Mouse (Mus musculus) T-cell, adult 2 months (primary cell): ENCODE results near the gene Fyb2.

Experiments used
- DNase-seq: peaks from one replicate; pipeline ENCODE4 v3.0.0; 2022; ENCODE audit warnings: low spot score

Gene Fyb2

GRCm38 (mm10) chr4:104913291-104914129, at the start of gene Fyb2:
Gene Fyb2, plus strand, starts transcription at chr4:104913456.
- no peak for DNase-seq

- no peak for DNase-seq
Observed at GRCm38 (mm10) chr4:104864397-104864796, 48.9 kb upstream of the Fyb2 start.

GRCm38 (mm10) chr4:104869581-104869980, 43.7 kb upstream of the Fyb2 start:
- no peak for DNase-seq

GRCm38 (mm10) chr4:104870196-104870595, 43.1 kb upstream of the Fyb2 start:
- DNase-seq = no peak

GRCm38 (mm10) chr4:104875832-104876231, 37.4 kb upstream of the Fyb2 start:
- DNase-seq = no peak

- no peak for DNase-seq
Observed at GRCm38 (mm10) chr4:104876323-104876722, 36.9 kb upstream of the Fyb2 start, which contains the start of gene C8a. Gene C8a, minus strand, starts transcription at chr4:104876398.

- no peak for DNase-seq
Observed at GRCm38 (mm10) chr4:104887486-104887885, 25.8 kb upstream of the Fyb2 start.

- no peak for DNase-seq
Observed at GRCm38 (mm10) chr4:104888499-104889262, 24.6 kb upstream of the Fyb2 start.

- DNase-seq = no peak
Observed at GRCm38 (mm10) chr4:104891708-104892107, 21.5 kb upstream of the Fyb2 start.

GRCm38 (mm10) chr4:104893588-104893987, 19.7 kb upstream of the Fyb2 start:
- DNase-seq = no peak

- no peak for DNase-seq
Observed at GRCm38 (mm10) chr4:104894004-104894734, 19.1 kb upstream of the Fyb2 start.

- no peak for DNase-seq
Observed at GRCm38 (mm10) chr4:104902836-104903235, 10.4 kb upstream of the Fyb2 start.

GRCm38 (mm10) chr4:104905049-104905448, 8.2 kb upstream of the Fyb2 start:
- no peak for DNase-seq

- DNase-seq = no peak
Observed at GRCm38 (mm10) chr4:104911685-104912084, 1.6 kb upstream of the Fyb2 start.

- no peak for DNase-seq
Observed at GRCm38 (mm10) chr4:104914711-104915247, 1.5 kb downstream of the Fyb2 start.

- no peak for DNase-seq
Observed at GRCm38 (mm10) chr4:104918017-104918416, 4.8 kb downstream of the Fyb2 start.

- no peak for DNase-seq
Observed at GRCm38 (mm10) chr4:104925383-104925782, 12.1 kb downstream of the Fyb2 start.

GRCm38 (mm10) chr4:104929165-104929564, 15.9 kb downstream of the Fyb2 start:
- DNase-seq = no peak

GRCm38 (mm10) chr4:104933620-104934019, 20.4 kb downstream of the Fyb2 start:
- no peak for DNase-seq

GRCm38 (mm10) chr4:104934997-104935396, 21.7 kb downstream of the Fyb2 start:
- no peak for DNase-seq

- no peak for DNase-seq
Observed at GRCm38 (mm10) chr4:104935436-104935835, 22.2 kb downstream of the Fyb2 start.

GRCm38 (mm10) chr4:104936011-104936410, 22.8 kb downstream of the Fyb2 start:
- DNase-seq = no peak
